Mouse (Mus musculus) adrenal gland, adult 2 months (tissue): ENCODE results near the gene Rere. TPM values are rescaled to one million over a fixed set of nuclear protein-coding genes. Genes with fewer than 3 reads are reported as not detected.
"Not testable (repeated sequence)": the region's sequence is repeated elsewhere in the genome, so short reads cannot be mapped to it uniquely, and the experiment has no call there.

Experiments
- DNase-seq: peaks from one replicate; pipeline ENCODE4 v3.0.0; 2021
- polyA plus RNA-seq: library from polyadenylated mRNA; depleted of rRNA; stranded (reverse); fragments of >200 nt; gene quantifications from 2 replicates; pipeline ENCODE4 v1.2.3, GENCODE M21; 2012
- total RNA-seq, 2 experiments: library from RNA; stranded (reverse); gene quantifications; 2 replicates each; pipeline ENCODE4 v1.2.3; 2021

Gene Rere
- total and polyA plus RNA-seq, 3 experiments: 104 to 112 (median 105) TPM

DNA sequence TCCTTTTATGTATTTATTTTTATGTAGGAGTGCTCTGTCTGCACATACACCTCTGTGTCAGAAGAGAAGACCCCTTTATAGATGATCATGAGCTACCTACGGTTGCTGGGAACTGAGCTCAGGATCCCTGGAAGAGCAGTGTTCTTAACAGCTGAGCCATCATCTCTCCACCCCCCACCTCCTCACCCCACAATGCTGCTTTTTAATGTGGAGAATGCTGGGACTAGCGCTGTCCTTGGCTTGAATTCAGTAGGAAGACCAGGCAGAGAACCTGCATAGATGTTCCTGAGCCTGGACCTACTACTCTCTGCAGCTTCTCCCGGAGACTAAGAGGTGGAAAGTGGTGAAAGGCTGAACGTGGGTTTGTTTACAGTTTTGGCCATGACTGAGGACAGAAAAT lies 269.9 kb downstream of the Rere start:
- DNase-seq: no peak

GRCm38 (mm10) chr4:150552751-150553600 lies 271.5 kb downstream of the Rere start:
- no peak for DNase-seq

DNA sequence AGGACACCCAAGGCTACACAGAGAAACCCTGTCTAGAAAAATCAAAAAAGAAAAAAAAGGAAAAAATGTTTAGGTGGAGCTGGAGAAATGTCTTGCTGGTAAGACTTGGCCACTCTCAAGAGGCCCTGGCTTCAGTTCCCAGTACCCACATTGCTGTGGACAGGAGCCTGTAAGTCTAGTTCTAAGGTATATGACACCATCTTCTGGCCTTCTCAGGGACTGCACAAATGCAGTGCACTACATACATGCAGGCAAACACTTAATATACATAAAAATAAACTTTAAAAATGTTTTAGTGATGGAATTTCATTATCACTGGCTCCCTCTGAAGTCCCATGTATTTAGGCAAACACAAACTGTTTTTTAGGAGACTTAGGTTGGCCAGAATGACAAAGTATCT lies 274.3 kb downstream of the Rere start:
- no peak for DNase-seq

DNA sequence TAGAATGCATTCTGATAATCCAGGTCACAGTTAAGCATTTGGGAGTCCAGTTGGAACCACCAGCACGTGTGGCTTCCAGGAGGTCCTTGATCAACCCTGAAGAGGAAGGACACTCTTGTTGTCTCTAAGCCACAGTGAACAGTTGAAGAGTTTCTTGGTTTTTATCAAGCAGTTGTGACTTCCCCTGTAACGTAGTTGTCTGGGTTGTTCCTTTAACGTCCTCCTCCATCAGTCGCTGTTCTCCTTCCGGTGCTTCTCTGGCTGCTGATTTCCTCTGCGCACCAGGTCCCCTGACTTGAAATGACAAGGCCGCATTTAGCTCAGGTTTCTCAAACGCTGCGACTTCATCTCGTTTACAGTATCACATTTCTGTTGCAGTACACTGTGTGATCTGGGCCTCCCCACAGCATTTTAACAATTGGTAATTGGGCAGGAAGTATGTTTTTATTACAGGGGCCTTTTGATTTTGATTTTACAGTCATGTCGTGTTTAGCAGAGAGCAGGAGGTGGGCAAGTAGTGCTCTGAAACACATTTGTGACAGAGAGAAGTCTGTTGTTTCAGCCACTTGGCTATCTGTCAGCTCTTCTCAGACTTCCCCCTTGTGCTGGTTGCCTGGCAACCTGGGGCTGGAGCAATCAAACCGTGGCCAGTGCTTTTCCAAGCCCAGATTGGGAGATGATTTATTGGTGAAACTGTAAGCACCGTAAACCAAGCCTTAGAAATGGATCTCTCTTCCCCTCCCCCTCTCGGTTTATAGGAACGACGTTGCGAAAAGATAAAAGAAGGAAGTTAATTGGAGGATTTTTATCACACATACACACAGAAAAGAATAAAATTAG lies 275.2 kb downstream of the Rere start:
- peak; percentile 91 for DNase-seq

DNA sequence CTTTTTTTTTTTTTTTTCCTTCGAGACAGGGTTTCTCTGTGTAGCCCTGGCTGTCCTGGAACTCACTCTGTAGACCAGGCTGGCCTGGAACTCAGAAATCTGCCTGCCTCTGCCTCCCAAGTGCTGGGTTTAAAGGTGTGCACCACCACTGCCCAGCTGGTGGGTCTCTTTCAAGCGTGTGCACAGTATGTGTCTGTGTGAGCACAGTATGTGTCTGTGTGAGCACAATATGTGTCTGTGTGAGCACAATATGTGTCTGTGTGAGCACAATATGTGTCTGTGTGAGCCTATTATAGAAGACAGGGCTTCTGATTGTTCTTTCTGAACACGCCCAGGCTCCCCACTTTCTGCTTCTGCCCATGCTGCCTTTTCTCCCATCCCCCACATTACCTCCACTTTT lies 275.8 kb downstream of the Rere start:
- DNase-seq: not testable (repeated sequence)

- DNase-seq: no peak
These were observed 276.5 kb downstream of the Rere start for GRCm38 (mm10) chr4:150557976-150558375.

GRCm38 (mm10) chr4:150559514-150559913 lies 278.1 kb downstream of the Rere start:
- DNase-seq: no peak

GRCm38 (mm10) chr4:150563281-150563680 lies 281.8 kb downstream of the Rere start:
- DNase-seq: no peak

GRCm38 (mm10) chr4:150566193-150566592 lies 284.7 kb downstream of the Rere start:
- DNase-seq: no peak

DNA sequence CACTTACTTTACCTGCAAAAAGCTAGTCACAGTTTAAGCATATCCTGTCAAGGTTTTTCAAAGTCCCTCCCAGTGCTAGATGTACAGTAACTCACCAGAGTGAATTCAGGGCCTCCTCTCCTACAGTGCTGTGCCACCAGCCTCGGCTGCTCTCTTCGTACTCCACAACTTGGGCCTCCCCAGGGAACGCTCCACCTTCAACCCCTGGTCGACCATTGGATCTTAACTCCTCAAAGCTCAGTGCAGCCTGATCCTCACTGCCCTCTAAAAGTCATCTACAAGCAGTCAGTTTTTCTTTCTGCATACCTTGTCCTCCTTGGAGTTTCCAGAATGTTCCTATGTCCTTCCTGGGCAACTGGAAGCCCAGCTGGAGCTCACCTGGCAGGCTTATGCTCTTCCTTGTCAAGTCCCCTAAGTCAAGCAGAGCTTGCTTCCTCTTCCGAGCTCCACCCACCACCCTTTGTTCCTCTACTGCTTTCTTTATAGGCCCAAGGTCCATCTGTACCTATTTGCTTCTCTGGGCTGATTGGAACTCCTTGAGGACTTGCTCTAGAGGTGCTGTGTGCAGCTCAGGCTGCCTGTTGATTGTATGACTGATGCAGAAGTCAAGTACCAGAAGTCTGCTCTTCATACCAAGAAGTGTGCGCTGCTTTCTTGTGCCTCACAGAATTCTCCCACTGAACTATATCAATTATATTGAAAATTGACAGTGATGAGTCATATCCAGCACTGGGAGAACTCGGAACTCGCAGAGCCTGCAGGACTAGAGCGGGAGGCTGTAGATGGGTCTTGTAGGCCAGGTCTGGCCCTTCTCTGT lies 287.1 kb downstream of the Rere start:
- no peak for DNase-seq

DNA sequence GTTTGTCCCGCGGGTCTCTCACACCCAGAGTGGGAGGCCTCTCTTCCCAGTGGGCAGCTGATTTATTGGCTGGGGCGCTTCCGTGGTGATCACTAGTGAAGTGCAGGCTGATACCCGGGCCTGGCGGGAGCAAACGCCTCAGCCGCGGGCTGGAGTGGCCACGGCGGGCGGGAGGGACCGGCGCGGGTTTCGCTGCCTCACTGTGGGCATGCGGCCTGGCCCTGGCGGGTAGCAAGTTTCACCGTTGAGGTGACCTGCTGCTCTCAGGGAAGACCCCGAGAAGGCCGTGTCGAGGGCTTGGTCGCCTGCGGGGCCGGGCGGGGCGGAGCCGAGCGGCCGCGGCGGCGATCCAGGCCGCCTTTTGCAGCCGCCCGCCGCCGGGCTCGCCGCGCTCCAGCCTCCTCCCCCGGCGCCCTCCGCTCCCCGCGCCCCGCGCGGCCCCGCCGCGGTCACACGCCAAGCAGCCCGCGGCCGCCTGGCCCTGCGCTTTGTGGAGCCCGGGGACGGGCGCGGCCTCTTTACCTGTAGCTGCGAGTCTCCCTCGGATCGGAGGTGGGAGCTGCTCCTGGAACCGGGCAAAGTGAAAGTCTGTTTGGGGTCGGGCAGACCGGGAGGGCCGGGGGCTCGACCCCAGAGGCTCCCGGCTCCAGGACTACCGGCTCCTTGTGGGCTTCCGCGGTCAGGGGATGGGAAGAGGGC lies 287.8 kb downstream of the Rere start:
- DNase-seq: peak; percentile 89

- DNase-seq: peak; percentile 54
These were observed 288.6 kb downstream of the Rere start for GRCm38 (mm10) chr4:150569834-150570571.

DNA sequence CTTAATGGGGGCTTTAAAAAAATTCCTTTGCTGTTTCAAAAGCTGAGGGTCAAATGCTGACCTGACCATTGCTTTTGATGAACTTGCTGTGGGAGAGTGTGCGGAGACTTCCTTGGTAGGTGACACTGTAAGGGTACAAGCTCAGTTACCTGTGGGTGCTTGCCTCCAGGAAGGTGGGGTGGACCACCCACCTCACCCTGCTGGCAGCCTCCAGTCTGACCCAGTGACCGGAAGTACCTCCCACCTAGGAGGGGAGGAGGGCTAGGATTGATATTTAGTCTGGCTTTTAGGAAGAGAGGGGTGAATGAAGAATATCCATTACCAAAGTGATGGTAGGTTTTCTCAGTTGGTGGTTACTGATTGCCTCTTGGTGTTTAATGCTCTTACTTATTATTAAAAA lies 289.3 kb downstream of the Rere start:
- DNase-seq: peak; percentile 49

DNA sequence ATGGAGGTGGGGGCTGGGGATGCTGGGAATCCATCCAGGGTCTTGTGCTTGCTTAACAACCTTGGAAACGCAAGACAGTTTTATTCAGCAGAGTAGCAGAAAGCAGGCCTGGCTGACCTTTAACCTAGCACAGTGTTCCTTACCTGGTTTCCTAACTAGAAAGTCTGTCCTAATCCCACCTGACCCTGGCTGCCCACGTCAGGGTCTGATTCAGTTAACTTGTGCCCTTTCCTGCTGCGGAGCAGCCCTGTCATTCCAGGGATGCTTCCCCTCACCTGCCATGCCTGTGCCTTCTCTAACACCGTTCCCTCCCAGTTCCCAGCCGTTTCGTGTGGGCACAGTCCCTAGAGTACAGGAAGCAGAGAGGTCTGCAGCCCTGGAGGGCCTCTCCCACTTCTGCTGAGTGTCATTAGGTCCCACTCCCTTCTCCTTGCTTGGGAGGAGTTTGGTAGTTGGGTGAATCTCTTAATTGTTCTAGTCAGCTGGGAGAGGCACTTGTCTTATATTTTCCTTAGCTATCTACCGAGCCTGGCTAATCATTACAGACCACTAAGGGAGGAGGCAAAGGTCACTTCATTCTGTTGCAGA lies 290.8 kb downstream of the Rere start:
- peak; percentile 57 for DNase-seq

DNA sequence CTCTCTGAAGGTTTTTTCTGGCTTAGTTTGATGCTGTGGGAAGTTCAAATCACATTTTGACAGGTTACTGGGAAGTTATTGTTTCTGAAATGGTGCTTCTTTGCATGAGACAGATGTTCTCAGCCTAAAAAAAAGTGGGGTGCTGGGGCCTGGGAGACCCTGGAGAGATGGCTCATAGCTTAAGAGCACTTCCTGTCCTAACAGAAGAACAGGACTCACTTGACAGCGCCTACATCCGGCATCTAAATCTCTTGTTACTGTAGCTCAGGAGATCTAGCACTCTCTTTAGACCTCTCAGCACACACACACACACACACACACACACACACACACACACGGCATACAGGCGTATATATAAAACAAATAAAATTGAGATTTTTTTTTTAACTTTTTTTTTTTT lies 291.5 kb downstream of the Rere start:
- no peak for DNase-seq

GRCm38 (mm10) chr4:150575363-150576092 lies 294.1 kb downstream of the Rere start:
- DNase-seq: no peak

DNA sequence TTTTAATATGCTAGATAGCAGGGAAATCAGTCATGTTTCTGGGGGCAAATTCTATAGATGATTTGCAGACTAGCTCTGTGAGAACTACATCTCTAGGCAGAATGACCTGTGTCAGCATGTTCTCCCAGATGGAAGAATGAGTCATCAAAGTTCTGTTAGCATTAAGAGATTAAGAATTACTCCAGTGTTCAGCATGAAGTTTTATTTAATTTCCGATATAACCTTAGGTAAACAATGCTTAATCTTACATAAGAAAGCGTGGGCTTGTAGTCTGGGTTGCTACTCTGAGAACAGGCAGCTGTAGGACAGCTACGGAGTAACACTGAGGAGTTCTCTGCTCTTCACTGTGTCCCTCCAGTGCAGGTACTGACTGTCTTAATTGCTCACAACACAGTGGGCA lies 294.9 kb downstream of the Rere start:
- DNase-seq: no peak

DNA sequence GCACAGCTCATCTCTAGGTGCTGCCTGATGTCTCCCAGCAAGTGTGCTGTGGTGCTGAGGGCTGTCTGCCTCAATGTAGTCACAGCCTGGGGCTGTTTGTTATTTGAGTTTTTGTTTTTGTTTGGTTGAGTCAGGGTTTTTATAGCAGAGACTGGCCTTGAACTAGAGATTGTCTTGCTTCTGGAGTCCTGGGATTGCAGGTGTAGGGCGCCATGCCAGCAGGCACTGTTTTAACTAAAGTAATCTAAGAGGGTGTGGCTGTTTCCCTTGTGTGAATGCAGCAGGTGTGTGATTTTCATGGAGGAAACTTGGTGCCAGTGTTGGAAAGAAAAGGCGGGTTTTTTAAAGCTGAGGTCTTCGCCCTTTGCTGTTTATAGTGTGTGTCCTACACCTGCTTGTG lies 296.6 kb downstream of the Rere start:
- DNase-seq: peak; percentile 42

DNA sequence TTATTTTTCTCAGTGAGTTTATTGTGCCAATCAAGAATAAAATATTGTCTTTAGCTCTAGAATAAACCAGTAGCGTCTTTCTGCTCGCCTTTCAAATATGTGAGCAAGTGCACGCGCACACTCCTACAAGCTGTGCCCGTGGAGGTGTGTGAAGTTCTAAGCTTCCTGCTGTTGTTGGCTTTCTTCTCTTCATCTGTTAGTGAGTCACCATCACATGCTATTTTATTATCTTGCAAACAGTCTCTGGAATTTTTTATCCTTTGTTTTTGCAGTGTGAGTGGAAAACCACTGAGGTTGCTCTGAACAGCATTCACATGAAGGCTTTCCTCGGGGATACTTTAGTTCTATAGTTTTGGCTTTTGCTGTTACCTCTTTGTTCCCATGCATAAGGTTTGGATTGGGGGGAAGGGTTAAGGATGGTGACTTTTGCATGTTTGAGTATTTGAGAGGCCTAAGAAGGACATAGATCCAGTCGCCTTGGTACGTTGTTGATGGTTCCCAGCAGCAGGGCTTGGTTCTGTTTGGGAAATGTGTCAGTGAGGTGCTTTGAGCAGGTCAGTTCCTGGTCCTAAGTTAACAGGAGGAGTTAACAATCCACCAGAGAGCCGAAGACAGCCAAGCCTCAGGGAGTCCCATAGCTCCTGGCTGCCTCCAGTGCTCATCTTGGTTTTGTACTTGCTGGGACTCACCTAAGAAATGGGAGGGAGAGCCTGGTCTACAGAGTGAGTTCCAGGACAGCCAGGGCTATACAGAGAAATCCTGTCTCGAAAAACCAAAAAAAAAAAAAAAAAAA lies 300.7 kb downstream of the Rere start:
- no peak for DNase-seq
